Mouse (Mus musculus): ENCODE data around the gene BC061212. TPM values are rescaled to one million over a fixed set of nuclear protein-coding genes. Genes with fewer than 3 reads are reported as not detected.
"Not testable (repeated sequence)": the region's sequence is repeated elsewhere in the genome, so short reads cannot be mapped to it uniquely, and the experiment has no call there.

BC061212 gene
- total RNA-seq (2021), result not detected

- not testable (repeated sequence) for DNase-seq
These were observed at the start of gene BC061212 for GRCm38 (mm10) chr5:94070445-94070844. Gene BC061212, minus strand, starts transcription at chr5:94070545.

- DNase-seq, result not testable (repeated sequence)
These were observed 5.7 kb upstream of the BC061212 start, which contains the start of gene Gm6351 for GRCm38 (mm10) chr5:94076085-94076484. Gene Gm6351, plus strand, starts transcription at chr5:94076385.

Other genes with a start within 250 kb of the BC061212 start
- not detected for gene Gm7792, start 226.8 kb downstream of the BC061212 start, total RNA-seq (2021)
- not detected for gene Gm16429, start 141.5 kb downstream of the BC061212 start, total RNA-seq (2021)
- gene Gm6351, start 5.8 kb upstream of the BC061212 start, total RNA-seq (2021), result not detected
- gene Gm3106, start 147.5 kb upstream of the BC061212 start, total RNA-seq (2021), result not detected
- not detected for gene A430089I19Rik, start 236.3 kb upstream of the BC061212 start, total RNA-seq (2021)
- gene Gm6502, start 243.9 kb upstream of the BC061212 start, total RNA-seq (2021), result not detected